Mouse (Mus musculus): Measurements from ENCODE around the gene Traf7.

Gene Traf7

DNA sequence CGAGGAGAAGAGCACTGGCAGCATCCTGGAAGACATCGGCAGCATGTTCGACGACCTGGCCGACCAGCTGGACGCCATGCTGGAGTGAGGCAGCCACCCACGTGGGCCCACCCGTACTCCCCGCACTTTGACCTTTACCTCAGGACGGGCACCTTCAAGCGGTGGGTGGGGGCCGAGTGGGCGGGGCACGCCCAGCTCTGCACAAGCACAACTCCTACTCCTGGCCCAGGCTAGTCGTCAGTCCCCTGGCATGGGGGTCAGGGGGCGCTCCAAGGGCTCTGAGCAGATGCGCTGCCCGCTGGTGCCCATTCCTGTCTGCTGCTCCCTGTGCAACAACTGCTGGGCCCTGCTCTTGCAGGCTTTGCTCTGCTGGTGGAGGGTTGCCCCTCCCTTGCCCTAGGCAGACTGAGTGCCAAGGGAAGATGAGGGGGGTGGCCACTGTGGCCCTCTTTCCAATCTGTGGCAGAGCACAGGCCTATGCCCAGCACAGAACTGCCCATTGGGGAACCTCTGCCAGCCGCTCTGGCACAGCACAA lies 20.5 kb downstream of the Traf7 start:
- DNase-seq (ENCODE audit: low spot score in 2 of 2) = peak; percentile 70 to 72

DNA sequence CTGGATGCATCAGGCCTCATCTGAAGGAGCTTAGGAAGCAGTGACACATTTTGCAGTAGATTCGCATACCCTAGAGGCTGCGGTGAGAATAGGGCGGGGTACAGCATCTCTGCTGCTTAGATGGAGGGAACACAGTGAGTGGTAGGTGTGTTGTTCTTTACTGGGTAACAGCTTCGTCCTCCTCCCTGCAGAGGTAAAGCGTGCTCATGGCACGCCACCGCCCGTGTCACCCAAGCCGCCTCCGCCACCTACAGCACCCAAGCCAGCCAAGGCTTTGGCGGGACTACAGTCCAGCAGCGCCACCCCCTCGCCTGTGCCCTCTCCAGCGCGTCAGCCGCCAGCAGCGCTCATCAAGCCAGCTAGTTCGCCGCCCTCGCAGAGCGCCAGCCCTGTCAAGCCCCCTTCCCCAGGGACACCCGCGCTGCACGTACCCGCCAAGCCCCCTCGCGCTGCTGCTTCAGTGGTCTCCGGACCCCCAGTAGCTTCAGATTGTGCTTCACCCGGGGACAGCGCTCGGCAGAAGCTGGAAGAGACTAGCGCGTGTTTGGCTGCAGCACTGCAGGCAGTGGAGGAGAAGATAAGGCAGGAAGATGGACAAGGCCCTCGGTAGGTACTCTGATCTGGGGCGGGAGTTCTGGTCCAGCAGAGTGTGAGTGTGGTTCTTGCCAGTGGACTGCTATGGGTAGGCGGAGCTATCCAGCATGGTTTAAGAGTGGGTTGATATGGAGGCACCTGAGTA lies 21.2 kb downstream of the Traf7 start:
- peak; percentile 66 to 69 for DNase-seq (ENCODE audit: low spot score in 2 of 2)

DNA sequence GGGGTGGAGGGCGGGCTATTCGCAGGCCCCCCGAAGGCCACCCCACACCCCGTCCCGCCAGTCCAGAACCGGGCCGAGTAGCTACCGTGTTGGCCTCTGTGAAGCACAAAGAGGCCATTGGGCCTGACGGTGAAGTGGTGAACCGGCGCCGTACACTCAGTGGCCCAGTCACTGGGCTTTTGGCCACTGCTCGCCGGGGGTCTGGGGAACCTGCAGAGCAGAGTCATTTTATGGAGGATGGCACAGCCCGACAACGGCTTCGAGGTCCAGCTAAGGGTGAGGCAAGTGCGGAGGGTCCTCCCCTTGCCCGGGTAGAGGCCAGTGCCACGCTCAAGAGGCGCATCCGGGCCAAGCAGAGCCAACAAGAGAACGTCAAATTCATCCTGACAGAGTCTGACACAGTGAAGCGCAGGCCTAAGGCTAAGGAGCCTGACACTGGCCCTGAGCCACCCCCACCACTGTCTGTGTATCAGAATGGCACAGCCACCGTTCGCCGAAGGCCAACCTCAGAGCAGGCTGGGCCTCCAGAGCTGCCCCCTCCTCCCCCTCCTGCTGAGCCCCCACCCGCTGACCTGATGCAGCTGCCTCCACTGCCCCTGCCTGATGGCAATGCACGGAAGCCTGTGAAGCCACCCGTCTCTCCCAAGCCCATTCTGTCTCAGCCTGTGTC lies 22.3 kb downstream of the Traf7 start:
- peak in 1 of 2 experiments; percentile 31 for DNase-seq (ENCODE audit: low spot score in 2 of 2)

DNA sequence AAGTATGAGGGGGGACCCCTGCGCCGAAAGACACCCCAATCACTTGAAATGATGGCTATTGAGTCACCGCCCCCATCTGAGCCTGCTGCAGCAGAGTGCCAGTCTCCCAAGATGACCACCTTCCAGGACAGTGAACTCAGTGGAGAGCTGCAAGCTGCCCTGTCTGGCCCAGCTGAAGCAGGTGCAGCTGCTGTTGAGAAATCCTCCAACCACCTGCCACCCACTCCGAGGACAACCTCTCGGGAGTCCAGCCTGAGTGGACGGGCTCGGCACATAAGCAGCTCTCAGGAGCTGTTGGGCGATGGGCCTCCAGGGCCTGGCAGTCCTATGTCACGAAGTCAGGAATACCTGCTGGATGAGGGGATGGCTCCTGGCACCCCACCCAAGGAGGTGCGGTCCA lies 23.7 kb downstream of the Traf7 start:
- DNase-seq (ENCODE audit: low spot score in 2 of 2) = no peak

DNA sequence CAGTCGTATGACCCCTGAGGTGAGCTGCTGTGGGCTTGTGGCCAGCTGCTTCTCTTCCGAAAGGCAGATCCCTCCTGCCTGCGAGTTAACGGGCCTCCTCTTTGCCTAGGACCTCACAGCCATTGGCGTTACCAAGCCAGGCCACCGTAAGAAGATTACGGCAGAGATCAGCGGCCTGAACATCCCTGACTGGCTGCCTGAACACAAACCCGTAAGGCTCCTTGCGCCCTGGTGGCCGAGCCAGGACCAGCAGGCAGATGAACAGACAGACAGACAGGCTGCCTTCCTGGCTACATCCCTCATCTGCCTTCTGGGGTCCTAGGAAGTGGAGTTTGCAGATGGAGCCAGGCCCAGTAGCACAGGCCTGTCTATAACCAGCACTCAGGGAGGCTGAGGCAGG lies 25.5 kb downstream of the Traf7 start:
- peak in 1 of 2 experiments; percentile 29 for DNase-seq (ENCODE audit: low spot score in 2 of 2)

DNA sequence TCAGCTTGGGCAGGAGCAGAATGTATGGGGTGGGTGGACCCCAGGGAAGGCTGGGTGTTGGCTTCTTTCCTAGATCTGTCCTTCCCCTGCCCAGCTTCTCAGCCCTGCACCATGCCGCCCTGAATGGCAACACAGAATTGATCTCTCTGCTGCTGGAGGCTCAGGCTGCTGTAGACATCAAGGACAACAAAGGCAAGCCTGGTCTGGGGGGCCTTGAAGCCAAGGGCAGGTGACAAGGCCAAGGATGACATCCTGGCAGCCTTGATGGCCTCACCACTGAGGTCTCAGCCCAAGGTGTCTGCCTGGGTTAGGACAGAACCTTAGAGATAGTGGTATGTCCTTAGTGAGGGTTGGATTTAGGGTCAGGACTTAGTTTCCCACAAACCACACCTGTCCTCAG lies 31.7 kb downstream of the Traf7 start:
- DNase-seq (ENCODE audit: low spot score in 2 of 2) = no peak

DNA sequence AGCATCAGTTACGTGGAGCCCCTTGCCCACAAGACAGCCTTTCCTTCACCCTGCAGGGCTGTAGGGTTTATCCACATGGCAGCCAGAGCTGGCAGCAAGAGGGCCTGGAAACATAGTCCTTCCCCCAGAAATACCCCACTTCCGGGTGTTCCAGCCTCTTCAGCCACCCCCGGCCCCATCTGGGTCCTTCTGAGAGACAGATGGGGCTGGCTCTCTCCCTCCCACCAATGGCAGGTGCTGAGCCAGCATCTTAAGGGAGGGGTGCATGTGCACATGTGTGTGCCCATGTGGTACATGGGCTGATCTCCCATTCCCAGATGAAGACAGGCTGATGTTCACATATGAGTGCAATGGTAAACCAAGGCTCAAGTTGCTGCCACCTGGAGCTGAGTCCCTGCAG lies 32.3 kb downstream of the Traf7 start:
- peak; percentile 66 to 75 for DNase-seq (ENCODE audit: low spot score in 2 of 2)

DNA sequence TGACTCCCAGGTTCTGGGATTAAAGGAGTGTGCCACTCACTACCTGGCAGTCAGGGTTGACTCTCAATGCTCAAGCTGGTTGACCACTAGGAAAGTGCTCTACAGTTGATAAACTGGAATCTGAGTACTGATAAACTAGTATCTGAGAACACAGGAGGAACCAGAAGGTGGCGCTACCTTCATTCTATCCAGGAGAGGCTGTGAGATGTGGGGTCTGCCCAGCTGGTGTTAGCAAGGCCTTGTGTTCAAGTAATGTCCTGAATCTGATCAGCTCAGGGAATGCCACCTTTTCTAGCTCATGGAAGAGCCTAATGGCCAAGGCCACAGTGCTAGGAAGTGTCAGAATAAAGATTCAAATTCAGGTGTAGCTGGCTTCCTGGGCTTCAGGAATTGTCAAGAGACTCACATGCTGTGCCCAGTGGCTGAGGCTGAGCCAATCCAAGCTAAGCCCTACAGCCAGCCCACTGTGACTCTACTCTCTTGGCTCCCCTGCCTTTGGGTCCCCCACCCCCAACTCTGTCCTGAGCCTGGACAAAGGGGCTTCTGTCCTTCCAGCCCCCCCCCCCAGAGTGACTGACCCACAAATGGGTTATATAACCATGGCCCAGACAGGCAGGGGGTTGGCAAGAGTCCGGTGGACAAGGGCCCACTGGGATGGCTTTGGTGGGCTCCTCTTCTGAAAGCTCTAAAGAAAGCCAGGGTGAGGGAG lies 33.0 kb downstream of the Traf7 start:
- peak; percentile 80 for DNase-seq (ENCODE audit: low spot score in 2 of 2)

DNA sequence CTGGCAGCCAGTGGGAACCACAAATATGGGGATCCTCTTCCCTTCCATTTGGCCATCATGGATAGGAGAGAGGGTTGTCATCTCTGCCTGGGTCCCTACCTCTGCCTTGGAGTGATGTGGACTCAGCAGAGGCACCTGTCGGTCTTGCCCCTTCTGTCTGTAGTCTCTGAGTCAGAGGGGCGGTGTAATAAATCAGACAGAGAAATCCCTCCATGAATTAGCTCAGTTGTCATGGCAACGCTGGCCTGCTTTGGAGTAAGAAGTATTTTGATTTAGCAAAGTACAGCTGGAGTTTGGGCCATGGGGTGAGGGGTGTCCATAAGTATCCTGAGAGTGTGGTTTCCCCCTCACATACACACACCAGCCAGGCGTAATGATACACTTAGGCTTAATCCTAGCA lies 37.3 kb downstream of the Traf7 start:
- peak; percentile 79 to 80 for DNase-seq (ENCODE audit: low spot score in 2 of 2)

DNA sequence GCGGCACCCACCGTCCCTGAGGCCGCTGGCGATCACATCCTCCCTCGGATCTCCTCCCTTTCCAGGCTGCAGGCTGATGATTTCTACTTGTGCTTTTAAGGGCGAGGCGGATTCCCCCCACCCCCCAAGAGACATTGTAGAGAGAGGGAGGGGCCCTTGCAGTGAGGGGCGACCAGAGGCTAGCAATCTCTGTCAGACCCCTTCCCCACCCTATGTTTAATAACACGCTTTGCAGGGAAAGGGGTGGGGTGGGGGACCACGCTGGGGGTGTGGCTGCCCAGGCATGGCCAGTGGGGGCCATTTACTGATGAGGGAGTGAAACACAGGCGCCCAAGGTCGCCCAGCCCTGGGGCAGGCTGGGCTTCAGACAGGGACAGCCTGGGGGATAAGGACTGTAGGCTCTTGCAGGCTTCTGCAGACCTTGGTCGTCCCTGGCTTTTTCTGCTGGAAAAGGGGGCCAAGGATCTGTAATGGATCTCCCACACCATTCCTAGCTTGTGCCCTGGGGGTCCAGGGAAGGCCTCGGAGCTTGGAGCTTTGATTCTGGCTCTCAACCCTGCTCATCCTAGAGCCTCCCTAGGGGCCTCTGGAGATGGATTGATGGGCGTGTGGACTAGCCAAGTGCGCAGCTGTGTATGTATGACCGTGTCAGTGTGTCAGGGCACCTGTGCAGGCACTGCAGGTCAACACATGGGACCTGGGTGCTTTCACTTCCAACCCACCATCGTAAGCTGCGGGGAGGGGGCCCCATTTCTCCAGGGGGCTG lies 38.3 kb downstream of the Traf7 start:
- no peak for DNase-seq (ENCODE audit: low spot score in 2 of 2)

DNA sequence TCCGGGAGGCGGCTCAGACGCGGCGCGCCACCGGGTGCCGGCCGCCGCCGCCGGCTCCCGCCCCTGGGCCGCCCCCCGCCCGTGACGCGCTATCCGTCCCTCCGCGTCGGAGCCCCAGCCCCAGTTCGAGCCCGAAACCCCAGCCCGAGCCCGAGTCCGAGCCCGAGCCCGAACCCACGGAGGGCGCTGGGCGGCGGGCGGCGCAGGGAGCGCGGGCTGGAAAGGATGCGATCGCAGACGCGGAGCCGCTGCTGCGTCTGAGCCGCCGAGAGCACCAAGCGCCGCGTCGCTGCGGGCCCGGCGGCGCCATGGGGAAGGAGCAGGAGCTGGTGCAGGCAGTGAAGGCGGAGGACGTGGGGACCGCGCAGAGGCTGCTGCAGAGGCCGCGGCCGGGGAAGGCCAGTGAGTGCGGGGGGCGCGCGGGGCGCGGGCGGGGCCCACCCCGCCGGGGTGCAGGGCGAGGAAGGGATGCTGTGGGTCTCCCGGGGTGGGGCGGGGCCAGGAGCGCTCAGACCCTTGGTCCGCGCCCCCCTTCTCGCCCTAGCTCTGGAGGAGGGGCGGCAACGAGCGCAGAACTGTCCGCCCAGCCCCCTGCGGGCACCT lies 39.0 kb downstream of the Traf7 start:
- DNase-seq (ENCODE audit: low spot score in 2 of 2) = peak; percentile 62 to 67

DNA sequence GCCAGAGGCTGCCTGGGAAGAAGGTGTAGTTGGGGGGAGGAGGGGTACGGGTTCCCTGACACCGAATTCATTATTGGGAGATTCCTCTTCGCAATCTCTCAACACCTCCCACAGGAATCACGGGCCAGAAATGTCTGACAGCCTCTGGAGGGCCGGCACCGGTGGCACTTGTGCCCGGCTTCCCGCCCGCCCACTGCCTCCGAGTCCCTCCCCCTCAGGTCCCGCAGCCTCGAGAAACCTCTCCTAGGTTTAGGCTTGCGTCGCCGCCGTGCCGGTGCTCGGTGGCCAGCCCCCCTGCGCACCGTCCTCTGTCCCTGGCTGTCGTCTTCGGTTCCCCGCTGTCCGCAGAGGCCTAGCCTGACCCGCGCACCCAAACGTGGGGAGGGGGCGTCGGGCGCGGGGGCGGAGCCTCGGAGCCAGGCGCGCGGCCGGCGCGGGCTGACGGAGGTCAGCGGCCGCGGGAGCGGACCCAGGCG lies 39.5 kb downstream of the Traf7 start, which contains the start of gene Caskin1:
Caskin1 (plus strand) TSS at position 416 of the 476 bp plus-strand sequence.
- DNase-seq (ENCODE audit: low spot score in 2 of 2) = peak; percentile 70 to 78

DNA sequence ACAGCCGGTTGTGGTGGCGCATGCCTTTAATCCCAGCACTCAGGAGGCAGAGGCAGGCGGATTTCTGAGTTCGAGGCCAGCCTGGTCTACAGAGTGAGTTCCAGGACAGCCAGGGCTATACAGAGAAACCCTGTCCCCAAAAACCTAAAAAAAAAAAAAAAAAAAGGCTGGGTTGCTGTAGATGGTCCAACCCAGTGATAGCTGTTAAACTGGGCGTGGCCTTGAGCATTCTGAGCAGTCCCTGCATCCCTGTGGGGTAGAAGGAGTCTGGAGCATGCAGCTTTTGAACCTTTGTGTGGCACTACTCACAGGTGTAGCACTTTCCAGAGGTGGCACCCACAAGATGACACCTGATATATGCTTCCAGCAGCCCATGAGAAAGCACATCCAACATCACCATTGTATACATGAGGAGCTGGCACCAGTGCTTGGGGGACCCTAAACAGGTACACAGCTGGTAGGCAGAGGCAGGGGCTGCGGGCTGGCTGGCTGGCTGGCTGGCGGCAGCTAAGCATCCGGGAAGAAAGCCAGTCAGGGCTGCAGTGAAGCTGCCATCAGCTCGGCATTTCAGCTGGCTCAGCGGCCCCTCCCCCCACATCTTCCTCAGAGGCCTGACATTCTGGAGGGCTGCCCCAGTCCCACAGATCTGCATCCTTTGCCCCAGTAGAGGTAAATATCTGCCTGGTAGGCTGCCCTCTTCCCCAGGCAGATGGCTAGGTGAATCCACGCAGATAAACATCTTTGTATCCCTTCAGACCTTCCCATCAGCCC lies 42.5 kb downstream of the Traf7 start:
- DNase-seq (ENCODE audit: low spot score in 2 of 2) = peak; percentile 86 to 89

DNA sequence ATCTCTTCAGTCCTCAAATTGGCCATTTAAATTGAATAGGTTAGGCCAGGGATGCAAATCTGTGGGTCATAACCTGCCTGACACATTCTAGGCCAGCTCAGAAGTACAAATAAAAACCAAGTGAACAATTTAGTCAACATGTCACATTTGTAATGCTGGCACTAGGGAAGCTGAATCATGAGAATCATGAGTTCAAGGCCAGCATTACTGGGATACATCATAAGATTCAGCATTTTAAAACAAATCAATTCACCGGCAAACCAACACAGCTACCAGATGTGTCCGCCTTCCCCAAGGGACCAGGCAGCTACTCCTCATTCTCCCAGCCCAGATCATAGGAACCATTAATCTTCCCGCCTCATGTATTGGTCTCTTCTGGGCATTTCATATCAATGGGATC lies 44.2 kb downstream of the Traf7 start:
- no peak for DNase-seq (ENCODE audit: low spot score in 2 of 2)

DNA sequence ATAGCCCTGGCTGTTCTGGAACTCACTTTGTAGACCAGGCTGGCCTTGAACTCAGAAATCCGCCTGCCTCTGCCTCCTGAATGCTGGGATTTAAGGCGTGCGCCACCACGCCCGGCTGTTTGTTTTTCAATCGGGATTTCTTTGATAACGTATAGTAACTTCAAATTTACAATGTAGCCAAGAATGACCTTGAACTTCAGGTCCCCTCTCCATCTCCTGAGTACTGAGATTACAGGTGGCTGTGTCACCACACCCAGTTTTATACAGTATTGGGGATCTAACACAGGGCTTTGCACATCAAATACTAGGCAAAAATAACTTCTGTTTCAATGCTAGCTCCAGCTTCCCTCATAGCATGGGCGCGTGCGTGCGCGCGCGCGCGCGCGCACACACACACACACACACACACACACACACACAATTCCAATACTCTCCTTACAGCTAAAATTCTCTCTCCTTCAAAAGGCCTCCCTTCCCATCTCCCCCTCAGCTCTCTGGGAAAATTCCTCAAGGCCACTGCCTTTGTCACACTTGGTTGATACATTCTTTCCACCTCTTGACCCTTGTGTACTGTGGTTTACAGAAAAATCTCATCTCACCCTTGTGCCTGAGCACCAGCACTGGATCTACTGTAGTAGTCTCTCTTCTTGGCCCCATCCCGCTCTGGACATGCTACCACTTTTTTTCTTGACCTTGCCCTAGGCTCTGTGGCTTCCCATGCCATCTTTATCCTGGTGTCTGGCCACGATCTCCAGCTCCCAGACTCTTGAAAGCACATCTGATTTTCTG lies 46.5 kb downstream of the Traf7 start:
- no peak for DNase-seq (ENCODE audit: low spot score in 2 of 2)

DNA sequence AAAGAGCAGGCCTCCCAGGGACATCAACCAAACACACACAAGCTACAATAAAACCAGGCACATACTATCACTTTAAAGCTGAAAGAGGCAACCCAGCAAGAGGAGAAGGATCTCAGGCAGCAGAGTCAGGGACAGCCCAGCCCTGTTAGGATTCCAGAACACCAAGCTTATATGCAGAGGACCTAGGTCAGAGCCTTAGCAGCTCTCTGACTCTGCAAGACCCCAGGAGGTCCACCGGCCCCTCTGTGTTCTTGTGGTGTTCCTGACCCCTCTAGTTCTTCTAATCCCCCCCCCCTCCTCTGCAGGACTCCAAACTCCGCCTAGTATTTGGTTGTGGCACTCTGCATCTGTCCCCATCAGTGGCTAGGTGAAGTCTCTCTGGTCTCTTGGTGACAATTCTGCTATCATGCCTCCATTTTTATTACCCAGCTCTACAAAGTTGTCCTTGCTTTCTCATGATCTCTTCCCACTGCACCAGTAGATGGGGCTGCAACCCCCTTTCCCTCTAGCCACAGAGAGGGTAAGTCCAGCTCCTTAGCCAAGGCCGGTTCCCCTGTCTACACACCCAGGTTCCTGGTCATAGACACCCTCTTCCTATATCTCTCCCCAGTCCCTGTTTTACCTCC lies 47.4 kb downstream of the Traf7 start:
- DNase-seq (ENCODE audit: low spot score in 2 of 2) = no peak

DNA sequence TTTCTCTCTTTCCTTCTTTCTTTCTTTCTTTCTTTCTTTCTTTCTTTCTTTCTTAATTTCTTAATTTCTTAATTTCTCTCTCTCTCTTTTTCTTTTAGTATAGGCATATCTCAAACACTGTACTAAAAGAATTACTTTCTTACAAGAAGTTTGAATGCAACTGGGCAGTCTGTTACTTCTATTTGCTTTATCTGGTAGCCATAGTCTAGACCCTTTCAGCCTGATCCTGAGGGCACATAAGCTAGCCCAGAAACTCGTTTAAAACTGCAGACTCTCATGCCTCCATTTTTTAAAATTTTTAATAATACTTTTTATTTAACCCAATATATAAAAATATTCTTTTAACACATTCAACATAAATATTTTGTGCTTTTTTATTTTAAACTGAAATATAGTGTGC lies 48.3 kb downstream of the Traf7 start:
- DNase-seq (ENCODE audit: low spot score in 2 of 2) = no peak

DNA sequence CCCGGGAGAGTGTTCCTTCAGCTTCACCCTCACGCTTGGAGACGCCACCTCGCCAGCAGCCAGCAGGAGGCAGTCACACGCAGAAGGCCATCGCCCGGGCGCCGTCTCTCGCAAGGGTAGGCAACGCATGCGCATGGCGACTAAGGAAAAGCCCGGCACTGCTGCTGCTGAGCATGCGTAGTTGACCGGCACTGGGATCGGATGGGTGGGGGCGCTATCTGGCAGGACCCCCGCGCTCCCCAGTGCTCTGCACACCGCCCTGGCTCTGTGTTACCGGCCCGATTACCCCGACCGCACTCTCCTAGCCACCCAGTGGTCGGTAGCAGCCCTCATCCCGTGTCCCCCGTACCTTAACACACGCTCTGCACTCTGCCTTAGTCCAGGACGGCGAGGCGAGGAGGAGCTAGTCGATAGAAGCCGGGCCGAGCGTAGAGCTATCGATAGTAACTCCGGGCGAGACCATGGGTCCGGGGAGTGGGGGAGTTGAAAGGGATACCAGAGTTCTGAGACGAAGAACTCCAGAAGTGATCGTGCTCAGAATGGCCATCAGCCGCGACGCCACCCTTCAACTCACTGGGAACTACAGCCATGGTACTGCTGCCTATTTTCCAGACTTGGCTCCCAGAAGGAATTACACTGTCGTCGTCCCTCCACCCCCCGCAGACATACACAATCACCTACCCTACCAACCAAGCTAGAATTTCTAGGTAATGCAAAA lies 48.9 kb downstream of the Traf7 start, which contains the start of gene Mlst8:
Mlst8 (minus strand) TSS at position 416 of the 718 bp plus-strand sequence.
- peak; percentile 97 to 98 for DNase-seq (ENCODE audit: low spot score in 2 of 2)
